Mouse (Mus musculus) frontal cortex, postnatal 36 days (tissue): ENCODE measurements around the gene Prcd.
"Not testable (repeated sequence)": the region's sequence is repeated elsewhere in the genome, so short reads cannot be mapped to it uniquely, and the experiment has no call there.

ENCODE experiments used
- DNase-seq, 2 experiments: peaks; one replicate each; pipeline ENCODE4 v3.0.0; 2022; ENCODE audit warnings: low spot score in 2 of 2

The Prcd gene

DNA sequence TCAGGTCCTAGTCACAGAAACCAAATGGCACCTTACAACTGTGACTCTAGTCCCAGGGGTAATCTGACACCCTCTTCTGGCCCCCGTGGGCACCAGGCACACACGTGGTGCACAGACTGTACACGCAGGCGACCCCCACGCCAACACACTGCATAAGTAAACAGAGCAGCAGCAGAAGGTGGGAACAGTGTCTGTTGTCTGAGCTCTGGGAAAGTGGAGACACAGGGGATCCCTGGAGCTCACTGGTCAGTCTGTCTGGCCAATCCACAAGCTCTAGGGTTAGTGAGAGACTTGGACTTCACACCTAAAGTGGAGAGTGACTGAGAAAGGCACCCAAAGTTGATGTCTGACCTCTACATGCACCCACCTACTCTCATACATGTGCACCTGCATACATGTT lies 16.0 kb downstream of the Prcd start:
- DNase-seq = no peak

DNA sequence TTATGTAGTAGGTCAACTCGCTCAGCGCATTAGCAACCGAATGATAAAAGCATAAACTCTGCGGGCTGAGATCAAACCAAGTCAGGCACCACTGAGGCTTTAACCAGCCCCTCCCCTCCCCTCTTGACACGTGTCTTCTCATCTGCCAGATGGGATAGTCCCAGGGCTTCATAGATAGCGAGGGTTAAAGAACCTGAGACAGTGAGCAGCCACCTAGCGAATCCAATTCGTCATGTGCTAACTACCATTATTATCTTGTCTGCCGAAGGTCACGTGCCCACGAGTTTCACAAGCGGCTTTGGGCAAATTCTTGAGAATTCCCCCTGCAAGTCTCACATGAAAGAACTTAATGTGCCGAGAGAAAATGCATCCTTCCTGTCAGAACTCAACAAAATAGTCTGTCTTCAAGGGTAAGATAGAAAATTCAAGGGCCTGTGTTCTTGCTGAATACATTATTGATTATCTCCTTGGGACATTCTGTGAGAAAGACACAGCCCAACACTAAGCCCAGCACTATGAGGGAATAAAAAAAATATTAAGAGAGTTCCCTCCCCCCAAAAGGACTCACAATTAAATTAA lies 16.5 kb downstream of the Prcd start:
- DNase-seq = no peak

GRCm38 (mm10) chr11:116670386-116670785 lies 17.1 kb downstream of the Prcd start:
- no peak for DNase-seq

DNA sequence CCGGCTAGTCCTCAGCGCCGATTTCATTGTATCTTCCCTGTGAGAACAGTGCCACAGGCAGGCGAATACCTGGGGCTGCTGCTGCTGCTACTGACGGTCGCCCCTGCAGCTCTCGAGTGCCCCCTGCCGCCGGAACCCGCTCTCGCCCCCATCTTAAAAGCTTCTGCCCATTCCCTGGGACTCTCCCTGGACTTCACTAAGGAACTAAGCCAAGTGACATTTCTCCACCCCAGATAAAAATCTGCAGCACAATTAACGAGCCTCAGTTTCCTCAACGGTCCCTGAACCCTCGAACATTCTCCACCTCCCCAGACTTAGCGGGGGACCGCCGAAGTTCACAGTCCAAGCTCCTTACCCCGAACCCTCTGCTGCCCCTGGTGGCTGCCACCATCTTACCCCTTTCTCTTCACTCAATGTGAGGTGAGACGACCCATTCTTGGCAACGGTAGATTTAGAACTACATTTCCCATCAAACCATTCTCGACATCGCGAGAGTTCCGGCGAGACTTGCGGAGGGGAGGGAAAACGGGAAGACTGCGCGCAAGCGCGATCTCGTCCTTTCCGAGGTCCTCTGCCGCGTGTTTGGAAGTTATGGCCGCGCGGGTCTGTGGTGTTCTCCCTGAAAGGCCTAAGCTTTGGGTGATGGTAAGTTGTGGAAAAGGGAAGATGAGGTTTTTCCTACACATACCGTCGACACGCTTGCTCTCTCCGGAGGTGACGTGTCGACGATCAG lies 17.9 kb downstream of the Prcd start:
- DNase-seq = peak; percentile 97 to 98

DNA sequence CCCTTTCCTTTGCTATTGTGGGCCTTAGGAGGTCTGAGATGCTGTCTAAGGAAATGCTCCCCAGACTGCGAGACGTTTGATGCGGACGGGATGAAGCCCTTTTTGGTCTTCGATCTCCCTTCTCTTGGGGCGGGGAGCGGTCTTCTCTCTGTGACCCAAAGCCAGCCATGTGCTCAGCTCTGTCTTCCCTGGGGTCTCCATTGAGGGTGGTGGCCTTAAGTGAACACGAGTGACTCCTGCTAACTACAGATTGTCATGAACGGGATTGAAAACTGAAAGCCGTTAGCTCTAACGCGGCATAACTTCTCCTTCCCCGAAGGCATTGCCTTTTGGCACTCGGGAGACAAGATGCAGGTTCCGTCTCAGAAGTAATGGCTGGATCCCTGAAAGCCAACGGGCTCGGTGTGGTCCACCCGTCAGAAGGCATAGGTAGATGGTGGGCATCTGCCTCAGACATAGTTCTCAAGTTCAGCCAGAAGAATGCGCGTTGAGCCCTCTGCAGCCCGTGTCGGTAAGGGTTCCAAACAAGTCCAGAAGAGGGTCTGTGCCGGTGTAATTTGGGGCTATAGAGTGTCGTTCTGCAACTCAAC lies 18.6 kb downstream of the Prcd start:
- DNase-seq = no peak

DNA sequence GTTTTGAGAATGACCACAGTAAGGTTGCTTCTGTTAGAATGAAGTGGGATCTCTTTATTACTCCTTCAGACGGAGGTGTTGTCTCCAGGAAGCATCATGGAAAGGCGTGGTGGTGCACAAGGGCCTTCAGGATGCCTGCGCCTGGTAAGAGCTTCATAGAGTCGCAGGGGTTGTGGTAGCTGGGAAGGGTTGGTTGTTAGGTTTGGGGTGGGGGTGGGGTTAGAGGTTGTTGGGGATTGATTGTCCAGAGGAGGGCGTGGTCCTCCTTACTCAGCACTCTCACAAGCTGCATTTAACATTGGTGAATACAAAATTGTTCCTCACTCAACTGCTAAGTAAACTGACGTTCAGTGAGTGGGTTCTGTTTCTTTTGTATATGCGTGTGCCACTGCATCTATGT lies 19.3 kb downstream of the Prcd start:
- DNase-seq = no peak

DNA sequence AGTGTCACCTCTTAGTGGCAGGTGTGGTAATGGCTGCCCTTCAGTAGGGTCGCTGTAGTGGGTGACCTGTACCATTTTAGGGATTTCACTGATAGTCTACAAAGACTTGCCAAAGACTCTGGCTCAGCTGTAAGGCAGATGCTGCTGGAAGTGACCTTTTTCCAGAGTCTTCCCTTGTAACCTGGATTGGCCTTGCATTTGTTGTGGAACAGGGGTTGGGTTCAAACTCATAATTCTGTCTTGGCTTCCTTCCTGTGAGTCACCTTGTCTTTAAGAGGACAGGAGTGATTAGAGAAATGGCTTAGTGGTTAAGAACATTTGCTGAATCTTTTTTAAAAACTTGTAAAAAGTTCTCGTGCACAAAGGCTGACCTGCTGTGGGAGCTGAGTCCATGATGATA lies 20.1 kb downstream of the Prcd start:
- no peak for DNase-seq

DNA sequence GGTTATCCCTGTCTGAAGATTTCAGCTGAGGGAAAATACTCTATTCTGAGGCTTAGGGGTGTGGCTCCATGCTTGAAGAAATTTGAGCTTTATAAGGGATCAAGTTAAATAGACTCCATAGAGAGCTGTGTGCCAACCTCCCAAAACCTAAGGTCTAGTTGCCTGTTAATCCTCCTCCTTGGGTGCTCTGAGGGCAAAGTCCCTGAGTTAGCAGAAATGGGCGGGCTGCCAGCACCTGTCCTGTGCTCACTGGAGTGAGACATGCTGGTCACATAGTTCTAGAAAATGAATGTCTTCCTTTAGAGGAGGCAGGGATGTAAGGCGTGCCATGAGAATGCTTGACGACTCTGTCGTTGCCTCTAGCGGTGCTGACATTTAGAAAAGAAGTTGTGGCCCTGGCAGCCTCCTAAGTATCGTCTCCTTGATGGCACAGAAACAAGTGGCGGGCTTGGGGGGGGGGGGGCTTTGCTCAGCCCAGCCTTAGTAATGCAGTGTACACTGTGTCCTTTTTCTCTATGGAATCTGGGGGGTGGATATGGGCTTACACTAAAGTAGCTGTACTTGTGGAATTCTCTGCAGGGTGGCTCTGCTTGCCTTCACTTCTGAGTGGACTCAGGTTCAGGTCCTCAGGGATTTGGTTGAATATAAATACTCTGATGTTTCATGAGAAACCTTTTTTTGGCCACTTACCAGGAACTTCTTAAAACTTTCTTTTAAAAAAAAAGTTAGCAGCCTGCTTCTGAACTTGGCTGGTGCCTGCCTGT lies 21.5 kb downstream of the Prcd start:
- DNase-seq = no peak

- DNase-seq = not testable (repeated sequence)
Observed at GRCm38 (mm10) chr11:116675429-116675828, 22.1 kb downstream of the Prcd start.

GRCm38 (mm10) chr11:116676175-116676976 lies 23.0 kb downstream of the Prcd start:
- DNase-seq = no peak

- DNase-seq = no peak
Observed at GRCm38 (mm10) chr11:116677711-116678441, 24.5 kb downstream of the Prcd start.

DNA sequence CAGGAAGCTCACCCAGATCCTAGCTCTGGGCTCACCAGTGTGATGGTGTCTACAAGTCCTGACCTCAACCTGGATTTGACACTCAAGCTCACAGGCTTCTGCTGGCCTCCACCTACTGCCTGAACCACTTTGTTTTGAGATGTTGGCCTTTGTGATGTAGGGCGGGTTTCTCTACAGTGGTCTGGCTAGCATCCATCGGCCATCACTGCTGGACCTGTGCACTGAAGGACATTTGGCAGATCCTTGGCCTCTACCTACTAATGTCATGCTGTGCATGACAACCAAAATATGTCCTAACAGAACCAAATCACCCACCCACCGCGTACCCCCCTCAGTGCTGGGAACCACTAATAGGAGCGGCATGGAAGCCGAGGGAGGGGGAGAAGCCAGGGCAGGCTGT lies 25.8 kb downstream of the Prcd start:
- no peak for DNase-seq

GRCm38 (mm10) chr11:116680321-116681091 lies 27.2 kb downstream of the Prcd start:
- DNase-seq = no peak

DNA sequence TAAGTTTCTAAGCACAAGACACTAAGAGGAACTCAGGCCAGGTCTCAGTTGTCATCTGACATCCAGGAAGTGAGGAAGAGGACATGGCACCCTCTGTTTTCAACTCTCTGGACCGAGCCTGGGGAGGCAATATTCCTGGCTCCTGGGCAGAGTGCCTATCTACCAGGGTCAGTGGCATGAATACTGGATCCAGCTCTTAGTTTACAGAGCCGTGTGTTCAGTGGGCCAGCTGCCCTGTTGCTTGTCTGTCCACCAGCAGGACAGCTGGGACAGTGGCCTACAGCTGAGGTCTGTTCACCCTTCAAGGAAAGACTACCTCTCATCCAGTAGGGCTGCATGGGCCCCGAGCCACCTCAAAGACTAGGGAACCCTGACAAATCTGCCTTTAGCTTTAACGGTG lies 27.8 kb downstream of the Prcd start:
- DNase-seq = no peak

DNA sequence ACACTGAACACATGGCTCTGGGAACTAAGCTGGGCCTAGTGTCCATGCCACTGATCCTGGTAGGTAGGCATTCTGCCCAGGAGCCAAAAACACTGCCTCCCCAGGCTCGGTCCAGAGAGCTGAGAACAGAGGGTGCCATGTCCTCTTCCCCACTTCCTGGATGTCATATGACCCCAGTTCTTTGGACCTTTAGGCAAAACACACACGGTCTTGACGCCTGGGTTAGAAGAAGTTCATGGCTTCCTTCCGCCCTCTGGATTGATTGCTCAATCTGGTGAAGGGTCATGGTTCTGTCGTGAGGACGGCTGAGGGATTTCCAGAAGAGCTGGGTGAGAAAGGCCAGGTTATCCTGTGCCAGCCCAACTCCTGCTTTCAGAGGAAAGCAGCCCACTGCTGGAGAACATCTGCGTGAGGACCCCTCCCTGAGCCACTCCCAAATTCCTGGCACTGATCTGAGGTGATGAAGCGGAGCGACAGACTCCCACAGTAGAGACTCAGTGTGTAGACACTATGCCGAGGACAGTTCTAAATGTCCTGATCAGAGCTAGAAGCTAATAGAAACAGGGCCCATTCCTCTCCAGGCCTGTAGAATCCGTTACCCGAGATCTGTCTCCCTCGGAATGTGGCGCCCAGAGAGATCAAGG lies 29.3 kb downstream of the Prcd start:
- DNase-seq = no peak

DNA sequence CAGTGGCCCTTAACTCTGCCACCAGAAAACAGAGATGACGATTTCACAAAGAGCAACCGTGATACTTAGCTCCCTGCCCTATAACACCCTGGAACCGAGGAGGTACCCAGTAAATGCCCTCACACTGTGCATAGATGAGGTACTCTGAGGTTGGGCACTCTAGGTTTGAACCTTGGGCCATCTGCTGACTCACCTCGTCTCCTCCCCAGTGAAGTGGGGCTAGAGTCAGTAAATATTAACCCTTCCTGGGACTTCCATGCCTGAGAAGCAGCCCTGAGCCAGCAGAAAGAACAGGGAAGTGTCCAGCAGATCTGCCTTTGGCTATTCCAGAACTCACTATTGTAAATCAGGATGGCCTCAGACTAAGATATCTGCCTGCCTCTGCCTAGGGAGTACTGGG lies 30.4 kb downstream of the Prcd start:
- DNase-seq = no peak

DNA sequence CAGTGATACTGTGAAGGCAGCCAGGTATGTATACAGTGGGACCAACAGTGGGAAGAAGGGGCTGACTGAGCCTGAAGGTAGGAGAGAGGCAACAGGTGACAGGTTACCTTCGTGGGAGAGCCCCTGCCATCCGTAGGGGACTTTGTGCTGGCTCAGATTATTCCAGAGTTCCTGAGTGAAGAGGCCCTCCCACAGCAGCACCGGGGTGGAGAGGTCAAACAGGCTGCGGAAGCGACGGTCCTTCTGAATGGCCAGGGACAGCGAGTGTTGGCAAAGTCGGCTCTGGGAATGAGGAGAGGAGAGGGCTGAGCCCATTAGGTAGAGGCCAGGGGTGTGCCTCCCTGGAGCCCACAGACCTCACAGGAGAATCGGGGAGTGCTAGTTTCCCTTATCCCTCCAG lies 32.4 kb downstream of the Prcd start:
- no peak for DNase-seq

DNA sequence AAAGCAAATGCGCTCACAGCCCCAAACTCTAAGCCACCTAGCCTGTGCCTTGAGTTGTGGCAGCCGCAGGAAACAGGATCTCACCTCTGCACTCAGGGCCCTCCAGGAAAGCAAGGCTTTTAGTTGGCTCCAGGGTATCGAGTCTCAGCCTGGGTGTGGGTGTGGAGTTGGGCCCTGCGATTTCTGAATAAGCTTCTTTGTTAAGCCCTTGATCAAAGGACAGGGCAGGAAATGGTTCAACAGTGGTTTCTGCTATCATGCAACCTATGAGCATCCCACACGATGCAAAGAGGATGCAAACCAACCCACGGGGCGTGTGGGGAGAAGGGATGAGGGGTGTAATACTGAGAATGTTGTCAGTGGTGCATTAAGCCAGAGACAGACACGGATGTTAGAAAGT lies 34.6 kb downstream of the Prcd start:
- no peak for DNase-seq

DNA sequence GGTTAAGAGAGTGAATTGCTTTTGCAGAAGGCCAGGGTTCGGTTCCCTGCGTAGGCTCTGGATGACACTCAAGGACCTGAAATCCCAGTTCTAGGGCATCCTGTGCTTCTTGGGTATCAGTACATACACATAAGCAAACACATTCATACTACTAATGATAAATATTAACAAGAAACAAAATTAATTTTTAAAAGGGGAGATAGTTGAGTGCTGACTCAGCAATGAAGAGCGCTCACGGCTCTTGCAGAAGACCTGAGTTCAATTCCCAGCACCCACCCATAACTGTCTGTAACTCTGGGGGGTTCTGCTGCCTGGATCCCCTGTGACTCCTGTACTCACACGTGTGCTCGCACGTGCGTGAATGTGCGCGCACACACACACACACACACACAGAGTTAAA lies 36.3 kb downstream of the Prcd start:
- DNase-seq = no peak
